Mouse (Mus musculus) liver, adult 2 months (tissue): ENCODE data around the gene Stac.

ENCODE experiments used
- CTCF ChIP-seq: fragments of 200-500 bp; IDR thresholded peaks from 2 replicates; pipeline ENCODE4 v1.5.1; 2011; ENCODE audit warnings: low read depth, low read length, control low read depth
- POLR2A ChIP-seq: fragments of 200-500 bp; IDR thresholded peaks from 2 replicates; pipeline ENCODE4 v1.6.1; 2011; ENCODE audit warnings: low read length, control low read depth; ENCODE audit not compliant: insufficient read depth; ENCODE audit errors: extremely low read depth

DNA sequence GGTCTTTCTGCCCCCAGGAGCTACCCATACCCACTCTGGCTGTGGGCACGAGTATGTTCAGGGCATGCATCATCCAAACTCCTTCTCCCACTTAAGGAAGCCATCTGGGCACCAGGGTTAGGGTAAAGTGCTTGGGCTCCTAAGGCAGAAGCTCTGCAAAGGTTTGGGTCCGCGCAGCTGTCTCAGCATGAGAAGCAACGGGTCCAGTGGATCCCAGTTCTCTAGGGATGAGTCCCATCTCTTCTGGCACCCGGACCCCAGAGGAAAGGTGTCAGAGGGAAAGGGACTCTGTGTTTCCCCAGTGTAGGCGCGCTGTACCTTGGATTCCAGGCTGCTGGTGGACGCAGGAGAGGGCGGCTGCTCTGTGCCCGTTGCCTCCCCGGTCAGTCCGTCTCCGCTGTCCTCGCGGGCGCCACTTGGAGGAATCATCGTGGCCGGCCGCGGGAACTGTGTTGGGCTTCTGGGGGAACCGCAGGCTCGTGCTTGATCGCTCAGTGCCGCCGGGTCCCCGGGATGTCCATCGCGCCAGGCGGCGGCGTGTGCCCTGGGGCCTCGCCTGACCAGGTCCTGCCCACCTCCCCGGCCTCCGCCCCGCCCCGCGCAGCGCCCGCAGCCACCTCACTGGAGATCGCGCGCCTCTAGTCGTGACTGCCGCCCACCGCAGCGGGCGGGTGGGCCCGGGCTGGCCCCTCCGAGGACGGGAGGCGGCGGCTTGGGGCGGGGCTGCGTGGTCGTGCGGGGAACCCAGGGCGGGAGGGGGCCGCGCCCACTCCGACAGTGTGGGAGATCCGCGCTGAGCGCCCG, at the start of gene Stac:
- no peak for TF ChIP-seq CTCF
- TF ChIP-seq POLR2A = no peak
